Mouse (Mus musculus) lung, adult 10 weeks (tissue): ENCODE results near the gene Ammecr1. TPM values are rescaled to one million over a fixed set of nuclear protein-coding genes. Genes with fewer than 3 reads are reported as not detected.

Source experiments
- polyA plus RNA-seq: library from polyadenylated mRNA; stranded (reverse); fragments of 350-450 nt; fragmentation: Illumina TruSeq; extraction: RNeasy Lipid Tissue Mini Kit (QIAGEN cat#74804); gene quantifications from one replicate; pipeline ENCODE4 v1.2.3, GENCODE M21; 2014; ENCODE audit warnings: low read depth, low replicate concordance; ENCODE audit not compliant: insufficient read depth

The Ammecr1 gene
- 1.0 TPM for polyA plus RNA-seq

DNA sequence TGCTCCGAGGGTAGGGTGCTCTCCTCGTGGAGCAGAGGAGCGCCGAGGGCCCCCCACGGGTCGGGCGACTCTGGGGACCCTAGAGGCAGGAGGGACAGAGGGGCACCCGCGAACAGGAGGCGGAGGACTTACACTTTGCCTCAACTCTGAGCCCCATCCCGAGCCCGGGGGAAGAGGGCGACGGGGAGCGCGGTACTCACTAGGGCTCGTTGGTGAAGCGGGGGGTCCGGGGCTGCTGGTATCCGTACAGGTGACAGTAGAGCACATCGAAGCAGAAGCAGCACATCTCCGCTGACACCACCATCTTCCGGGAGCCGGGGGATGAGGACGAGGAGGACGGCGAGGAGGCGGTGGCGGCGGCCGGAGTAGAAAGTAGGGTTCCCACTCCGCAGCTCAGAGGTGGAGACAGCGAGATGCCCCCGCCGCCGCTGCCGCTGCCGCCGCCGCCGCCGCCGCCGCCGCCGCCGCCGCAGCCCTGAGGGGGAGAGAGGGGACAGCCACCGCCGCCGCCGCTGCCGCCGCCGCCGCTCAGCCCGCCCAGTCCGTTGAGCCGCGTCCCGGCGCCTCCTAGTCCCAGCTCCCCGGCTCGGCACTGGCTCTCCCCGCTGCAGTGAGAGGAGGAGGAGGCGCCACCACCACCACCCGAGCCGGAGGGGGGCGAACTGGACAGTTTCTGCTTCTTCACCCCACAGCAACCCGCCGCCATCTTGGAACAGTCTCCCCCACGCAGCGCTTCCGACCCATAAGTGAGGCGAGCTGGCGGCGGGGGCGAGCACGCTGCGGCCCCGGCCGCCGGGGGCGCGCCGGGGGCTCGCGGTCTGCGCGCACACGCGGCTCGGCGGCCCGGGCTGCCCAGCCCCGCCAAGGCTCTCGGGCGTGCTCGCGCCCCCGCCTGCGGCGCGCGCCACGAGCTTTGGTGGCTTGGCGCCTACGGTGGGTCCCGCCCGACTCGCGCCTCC, at the start of gene Ammecr1:
Gene Ammecr1, minus strand, starts transcription at position 721 of the 959 bp plus-strand sequence.

Other genes with a start within 250 kb of the Ammecr1 start
- gene Rtl9, start 132.9 kb upstream of the Ammecr1 start, polyA plus RNA-seq = 0.09 TPM